Mouse (Mus musculus) liver, embryonic 14.5 days (tissue): ENCODE results near the gene Scn7a. TPM values are rescaled to one million over a fixed set of nuclear protein-coding genes. Genes with fewer than 3 reads are reported as not detected.

ENCODE experiments used
- ATAC-seq: fragments of 200-750 bp; cut with Nextera tagmentation; 2 replicates; pipeline ENCODE4 v1.8.0; 2017; ENCODE audit warnings: moderate number of reproducible peaks, mild to moderate bottlenecking, moderate library complexity; ENCODE audit not compliant: insufficient read depth
- DNase-seq, 3 experiments: peaks; one replicate each; pipeline ENCODE4 v3.0.0-alpha.2; 2012 to 2013; ENCODE audit warnings: low read depth in 3 of 3, low spot score in 3 of 3
- H3K27ac ChIP-seq: fragments of 300-500 bp; sonication (generic); 2 replicates; pipeline ENCODE4 v1.5.1; 2014; ENCODE audit warnings: moderate library complexity, mild to moderate bottlenecking, control low read depth, inconsistent platforms
- H3K27me3 ChIP-seq: fragments of 300-500 bp; sonication (generic); 2 replicates; pipeline ENCODE4 v1.6.1; 2014; ENCODE audit warnings: mild to moderate bottlenecking, low read length, moderate library complexity; ENCODE audit not compliant: control insufficient read depth, insufficient read depth
- H3K36me3 ChIP-seq: fragments of 300-500 bp; sonication (generic); replicated peaks from 2 replicates; pipeline ENCODE4 v1.6.1; 2014; ENCODE audit warnings: low read depth; ENCODE audit not compliant: control insufficient read depth, insufficient read depth
- H3K4me1 ChIP-seq, 2 experiments: fragments of 200-500 bp in 1 of 2; fragments of 300-500 bp in 1 of 2; sonication (generic) in 1 of 2; replicated peaks; 2 replicates each; pipeline ENCODE4 v1.6.1; 2012 to 2014; ENCODE audit warnings: antibody characterized with exemption in 1 of 2, inconsistent platforms in 1 of 2, low read length in 1 of 2; ENCODE audit not compliant: control insufficient read depth in 2 of 2, insufficient read depth in 2 of 2
- H3K4me2 ChIP-seq: fragments of 300-500 bp; sonication (generic); 2 replicates; pipeline ENCODE4 v1.6.1; 2014; ENCODE audit warnings: low read depth, mild to moderate bottlenecking, control low read depth, moderate library complexity
- H3K4me3 ChIP-seq, 2 experiments: fragments of 200-500 bp in 1 of 2; fragments of 300-500 bp in 1 of 2; sonication (generic) in 1 of 2; 2 replicates each; pipeline ENCODE4 v1.5.1; 2012 to 2014; ENCODE audit warnings: low read depth in 2 of 2, low read length in 2 of 2, mild to moderate bottlenecking in 2 of 2, control low read depth in 1 of 2, inconsistent platforms in 1 of 2, moderate library complexity in 1 of 2; ENCODE audit not compliant: insufficient read depth in 1 of 2
- H3K9ac ChIP-seq: fragments of 300-500 bp; sonication (generic); replicated peaks from 2 replicates; pipeline ENCODE4 v1.6.1; 2014; ENCODE audit warnings: mild to moderate bottlenecking, control low read depth, moderate library complexity
- H3K9me3 ChIP-seq: fragments of 300-500 bp; sonication (generic); 2 replicates; pipeline ENCODE4 v1.6.1; 2016; ENCODE audit warnings: low read length, mixed read lengths; ENCODE audit not compliant: control insufficient read depth
- CTCF ChIP-seq: IDR thresholded peaks from 2 replicates; pipeline ENCODE4 v1.5.1; 2016; ENCODE audit warnings: antibody characterized with exemption, low read depth, control low read depth
- EP300 ChIP-seq: IDR thresholded peaks from 2 replicates; pipeline ENCODE4 v1.6.1; 2016; ENCODE audit warnings: antibody characterized with exemption, low read depth
- WGBS: fragments of 180-500 bp; shearing (Covaris S2); extraction: QIAGEN DNeasy Blood & Tissue Kit; methylation state at CpG from one replicate; pipeline ENCODE4 v1.1.7; 2014; ENCODE audit not compliant: insufficient replicate concordance; 5-methylcytosine and 5-hydroxymethylcytosine counted together
- polyA plus RNA-seq, 2 experiments: library from polyadenylated mRNA; depleted of rRNA in 1 of 2; stranded (reverse) in 1 of 2; unstranded in 1 of 2; fragments of >200 nt; fragmentation: Nextera tagmentation in 1 of 2; extraction: Ambion mirVana in 1 of 2; gene quantifications; 2 replicates each; pipeline versions ENCODE4 v1.2.1 to v1.2.3; 2012 to 2014

Gene Scn7a
- polyA plus RNA-seq, 2 experiments, result 0.01 to 0.03 TPM

- H3K27me3 ChIP-seq, result peaks cover 5% of the 10 kb centered on the region
- no peak overlapping the region for H3K4me2 ChIP-seq
- H3K4me3 ChIP-seq, result no peak overlapping the region
- H3K36me3 ChIP-seq, result no peaks in the 10 kb centered on the region
- 24% methylated on average over 5 of the region's 5 CpGs for WGBS
- ATAC-seq (no peak), DNase-seq (no peak)
- no peak overlapping the region for H3K9ac ChIP-seq
- no peak overlapping the region for H3K27ac ChIP-seq
- H3K4me1 ChIP-seq, result no peaks in the 10 kb centered on the region
- H3K9me3 ChIP-seq, result no peaks in the 10 kb centered on the region
- TF ChIP-seq CTCF (no peak), EP300 (no peak)
Measured at GRCm38 (mm10) chr2:66632728-66633127, 152.0 kb downstream of the Scn7a start.

Other genes with a start within 250 kb of the Scn7a start
- gene Scn9a, start 150.0 kb downstream of the Scn7a start, polyA plus RNA-seq (2012; rRNA removed), result under 0.01 and 0.01 TPM in 2 replicates
- not detected in 2 replicates for gene Scn9a, start 150.0 kb downstream of the Scn7a start, polyA plus RNA-seq (2014; fragmentation: Nextera tagmentation; extraction: Ambion mirVana)